Mouse (Mus musculus) kidney, adult 2 months (tissue): ENCODE results near the gene Shroom1. TPM values are rescaled to one million over a fixed set of nuclear protein-coding genes. Genes with fewer than 3 reads are reported as not detected.

ENCODE experiments used
- DNase-seq: peaks from one replicate; pipeline ENCODE4 v3.0.0; 2021
- H3K27ac ChIP-seq: fragments of 200-500 bp; 2 replicates; pipeline ENCODE4 v1.5.1; 2012; ENCODE audit warnings: low read depth, low read length, control low read depth, inconsistent platforms; ENCODE audit not compliant: insufficient read depth
- H3K27me3 ChIP-seq: fragments of 200-500 bp; replicated peaks from 2 replicates; pipeline ENCODE4 v1.6.1; 2012; ENCODE audit warnings: mild to moderate bottlenecking, moderate library complexity, low read length, inconsistent platforms; ENCODE audit not compliant: control insufficient read depth, insufficient read depth
- H3K36me3 ChIP-seq: fragments of 200-500 bp; 2 replicates; pipeline ENCODE4 v1.6.1; 2012; ENCODE audit warnings: mild to moderate bottlenecking, moderate library complexity, low read length, inconsistent platforms; ENCODE audit not compliant: control insufficient read depth, insufficient read depth
- H3K4me1 ChIP-seq: fragments of 200-500 bp; 2 replicates; pipeline ENCODE4 v1.6.1; 2011; ENCODE audit warnings: low read length; ENCODE audit not compliant: control insufficient read depth, insufficient read depth
- H3K4me3 ChIP-seq: fragments of 200-500 bp; 2 replicates; pipeline ENCODE4 v1.5.1; 2011; ENCODE audit warnings: mild to moderate bottlenecking, low read depth, low read length, control low read depth; ENCODE audit not compliant: insufficient read depth
- CTCF ChIP-seq: fragments of 200-500 bp; conservative IDR thresholded peaks from 2 replicates; pipeline ENCODE4 v1.5.1; 2011; ENCODE audit warnings: low read depth, mild to moderate bottlenecking, control low read depth, low read length, moderate library complexity, mixed read lengths; ENCODE audit not compliant: insufficient read depth, insufficient read length
- POLR2A ChIP-seq: fragments of 200-500 bp; IDR thresholded peaks from one replicate; pipeline ENCODE4 v1.6.1; 2011; ENCODE audit warnings: low read depth, low read length, control low read depth
- WGBS: fragments of 180-500 bp; shearing (Covaris S2); methylation state at CpG from one replicate; pipeline ENCODE4 v1.1.7; 2018; 5-methylcytosine and 5-hydroxymethylcytosine counted together
- polyA plus RNA-seq: library from polyadenylated mRNA; depleted of rRNA; stranded (reverse); fragments of >200 nt; gene quantifications from 2 replicates; pipeline ENCODE4 v1.2.3, GENCODE M21; 2012

The Shroom1 gene
- polyA plus RNA-seq, 1 experiment: 0.88 TPM

DNA sequence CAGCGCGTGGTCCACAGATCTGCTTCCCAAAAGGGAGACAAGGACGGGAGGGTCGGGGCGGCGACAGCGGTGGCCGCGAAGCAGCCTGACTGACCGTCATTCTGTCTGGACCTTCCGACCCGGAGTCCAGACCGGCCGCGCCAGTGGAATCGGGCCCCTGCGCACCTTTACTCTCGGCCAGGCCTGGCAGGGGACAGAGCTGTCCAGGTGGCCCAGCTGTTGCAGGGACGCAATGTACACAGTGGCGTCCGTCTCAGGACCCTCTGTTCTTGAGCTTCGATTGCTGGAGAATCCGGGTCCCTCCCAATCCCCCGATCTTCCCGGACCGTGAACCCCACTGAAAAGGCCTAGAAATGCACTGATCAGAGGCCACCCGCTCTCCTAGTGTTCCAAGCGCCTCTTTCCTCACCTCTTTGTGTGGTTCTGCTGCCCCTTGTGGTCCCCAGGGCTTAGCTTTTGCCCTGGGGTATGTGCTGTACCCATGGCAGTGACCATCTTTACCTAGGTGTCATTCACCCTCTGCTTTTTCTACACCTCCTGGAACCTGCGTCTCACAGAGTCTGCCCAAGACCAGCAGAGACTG, 458 bp downstream of the Shroom1 start:
- no peaks in the 10 kb centered on the region for H3K36me3 ChIP-seq
- peak overlapping the region; percentile 64 for H3K4me3 ChIP-seq
- DNase-seq: peak; percentile 21
- peaks cover 4% of the 10 kb centered on the region; the same call in 1 of the 2 replicates for H3K4me1 ChIP-seq
- 19% methylated on average over 29 of the region's 29 CpGs for WGBS
- H3K27ac ChIP-seq: no peak overlapping the region
- no peaks in the 10 kb centered on the region for H3K27me3 ChIP-seq
- TF ChIP-seq CTCF: peak; percentile 37; the same call in 1 of the 2 replicates
- no peak for TF ChIP-seq POLR2A

DNA sequence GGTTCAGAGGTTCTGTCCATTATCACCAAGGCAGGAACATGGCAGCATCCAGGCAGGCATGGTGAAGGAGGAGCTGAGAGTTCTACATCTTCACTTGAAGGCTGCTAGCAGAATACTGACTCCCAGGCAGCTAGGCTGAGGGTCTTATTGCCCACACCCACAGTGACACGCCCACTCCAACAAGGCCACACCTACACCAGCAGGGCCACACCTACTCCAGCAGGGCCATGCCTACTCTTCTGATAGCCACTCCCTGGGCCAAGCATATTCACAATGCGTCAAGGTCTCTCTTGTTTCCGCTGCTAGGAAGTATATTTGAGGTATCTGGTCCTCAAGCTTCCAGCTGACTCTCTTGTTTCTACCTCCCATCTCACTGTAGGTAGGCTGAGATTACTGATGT, 2.0 kb downstream of the Shroom1 start:
- no peaks in the 10 kb centered on the region for H3K36me3 ChIP-seq
- DNase-seq: no peak
- TF ChIP-seq CTCF (no peak), POLR2A (no peak)
- no peaks in the 10 kb centered on the region for H3K27me3 ChIP-seq
- peaks cover 4% of the 10 kb centered on the region; the same call in 1 of the 2 replicates for H3K4me1 ChIP-seq
- no peak overlapping the region for H3K4me3 ChIP-seq
- 71% methylated on average over 3 of the region's 3 CpGs for WGBS
- H3K27ac ChIP-seq: no peak overlapping the region

GRCm38 (mm10) chr11:53460192-53460591, 3.2 kb downstream of the Shroom1 start:
- Histone ChIP-seq H3K36me3 (no peaks in the 10 kb centered on the region), H3K4me3 (no peak overlapping the region), H3K27me3 (no peaks in the 10 kb centered on the region), H3K27ac (no peak overlapping the region), H3K4me1 (peaks cover 4% of the 10 kb centered on the region; the same call in 1 of the 2 replicates)
- DNase-seq: no peak
- WGBS: 87% methylated on average over 3 of the region's 3 CpGs
- TF ChIP-seq POLR2A: no peak
- TF ChIP-seq CTCF: no peak

DNA sequence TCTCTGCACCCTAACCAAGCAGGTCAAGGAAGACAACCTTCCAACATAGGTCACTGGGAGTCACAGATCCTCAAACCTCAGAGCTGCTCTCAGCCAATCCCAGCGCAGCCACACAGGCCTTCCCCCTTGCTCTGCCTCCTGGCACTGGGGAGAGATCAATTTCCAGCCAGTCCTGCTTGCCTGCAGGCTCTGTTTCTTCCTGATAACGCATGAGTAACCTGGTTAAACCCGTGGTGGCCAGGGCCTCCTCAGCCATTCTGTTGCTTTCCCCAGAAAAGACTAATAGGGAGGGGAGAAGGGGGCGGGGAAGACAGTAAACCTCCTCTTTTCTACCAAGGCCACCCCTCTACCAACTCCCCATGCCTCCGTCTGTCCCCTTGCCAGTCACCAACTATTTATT, 4.7 kb downstream of the Shroom1 start:
- no peak overlapping the region for H3K4me3 ChIP-seq
- 40% methylated on average over 5 of the region's 5 CpGs for WGBS
- H3K27me3 ChIP-seq: no peaks in the 10 kb centered on the region
- H3K36me3 ChIP-seq: no peaks in the 10 kb centered on the region
- DNase-seq: peak; percentile 67
- peaks cover 6% of the 10 kb centered on the region; the same call in 1 of the 2 replicates for H3K4me1 ChIP-seq
- no peak overlapping the region for H3K27ac ChIP-seq
- no peak for TF ChIP-seq POLR2A
- no peak for TF ChIP-seq CTCF

- no peaks in the 10 kb centered on the region for H3K36me3 ChIP-seq
- no peak overlapping the region for H3K27ac ChIP-seq
- TF ChIP-seq CTCF (no peak), POLR2A (no peak)
- DNase-seq: peak; percentile 54
- peaks cover 6% of the 10 kb centered on the region; the same call in 1 of the 2 replicates for H3K4me1 ChIP-seq
- H3K27me3 ChIP-seq: no peaks in the 10 kb centered on the region
- 9% methylated on average over 55 of the region's 55 CpGs for WGBS
- H3K4me3 ChIP-seq: peak overlapping the region; percentile 15; the same call in 1 of the 2 replicates
Measured at GRCm38 (mm10) chr11:53463551-53464424, 6.8 kb downstream of the Shroom1 start.

- Histone ChIP-seq H3K36me3 (no peaks in the 10 kb centered on the region), H3K27me3 (no peaks in the 10 kb centered on the region), H3K27ac (no peak overlapping the region), H3K4me1 (peaks cover 5% of the 10 kb centered on the region; the same call in 1 of the 2 replicates), H3K4me3 (peak overlapping the region; percentile 38)
- WGBS: 13% methylated on average over 40 of the region's 40 CpGs
- peak; percentile 69 for TF ChIP-seq CTCF
- TF ChIP-seq POLR2A: no peak
- peak; percentile 78 for DNase-seq
Measured at GRCm38 (mm10) chr11:53466231-53466971, 9.4 kb downstream of the Shroom1 start.
